Mouse (Mus musculus) G1E (cell line): ENCODE data around the gene Fuz.

Experiments
- CTCF ChIP-seq: IDR thresholded peaks from 2 replicates; pipeline ENCODE4 v1.5.1; 2012; ENCODE audit warnings: low read depth, low read length, inconsistent platforms, mixed read lengths
- GATA1 ChIP-seq: IDR thresholded peaks from 2 replicates; pipeline ENCODE4 v1.6.1; 2012; ENCODE audit warnings: borderline replicate concordance, low read length, inconsistent platforms, mixed read lengths
- TAL1 ChIP-seq: conservative IDR thresholded peaks from 2 replicates; pipeline ENCODE4 v1.6.1; 2012; ENCODE audit warnings: low read depth, low read length, inconsistent platforms, mixed read lengths

DNA sequence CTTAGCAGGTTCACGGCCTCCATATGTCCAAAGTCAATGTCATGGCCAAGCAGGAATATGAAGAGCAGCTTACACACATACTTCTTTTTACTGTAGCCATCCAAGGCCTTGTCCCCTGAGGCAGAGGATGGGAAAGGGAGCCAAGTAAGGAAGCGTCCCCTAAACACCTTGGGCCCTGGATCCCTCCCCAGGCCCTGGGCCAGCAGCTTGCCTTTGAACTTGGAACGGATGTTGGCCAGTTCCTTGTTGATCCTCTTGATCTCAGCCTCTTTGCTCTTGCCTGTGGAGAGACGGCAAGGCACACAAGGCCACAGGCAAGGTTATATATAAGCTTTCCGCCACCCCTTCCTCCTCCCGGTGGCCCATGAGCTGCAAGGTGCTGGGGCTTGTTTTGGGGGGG, 20.3 kb downstream of the Fuz start:
- TF ChIP-seq GATA1 (no peak), CTCF (no peak), TAL1 (no peak)
